Comparison of ENCODE assay signal across 1 mouse cellular context in genomic region chr4:149797220-149797610, GRCm38 (mm10).
TF ChIP-seq lines count a peak whose summit lies in the region.

No protein-coding gene starts in this region.

TF ChIP-seq in MEL, 35 proteins besides CTCF, POLR2A, EP300 and RAD21 (continued from another document):
- TF ChIP-seq E2F4 (IDR thresholded peaks at IDR 0.05; ENCODE audit: borderline replicate concordance, low read depth, low read length): no peak
- TF ChIP-seq ZMIZ1 (IDR thresholded peaks at IDR 0.05; ENCODE audit: low read depth, low read length): no peak
- no peak for TF ChIP-seq NRF1 (IDR thresholded peaks at IDR 0.05; ENCODE audit: insufficient read depth, low read depth, low read length, poor library complexity, severe bottlenecking)
- no peak for TF ChIP-seq ELF1 (IDR thresholded peaks at IDR 0.05; ENCODE audit: low read depth, low read length)
- no peak for TF ChIP-seq MYB (IDR thresholded peaks at IDR 0.05; ENCODE audit: low read depth, low read length)
- TF ChIP-seq GATA1 (IDR thresholded peaks at IDR 0.05; ENCODE audit: low read depth, low read length): no peak
- no peak for TF ChIP-seq POLR2AphosphoS2 (IDR thresholded peaks at IDR 0.05; ENCODE audit: low read length)
- TF ChIP-seq UBTF (IDR thresholded peaks at IDR 0.05; ENCODE audit: borderline replicate concordance, insufficient read depth, low read depth, low read length): no peak
- no peak for TF ChIP-seq TCF12 (IDR thresholded peaks at IDR 0.05; ENCODE audit: low read depth, low read length)
- no peak for TF ChIP-seq USF1 (IDR thresholded peaks at IDR 0.05; ENCODE audit: low read depth, low read length)
- no peak for TF ChIP-seq POLR2AphosphoS5 (IDR thresholded peaks at IDR 0.05; ENCODE audit: borderline replicate concordance, low read depth, low read length)
- TF ChIP-seq MEF2A (IDR thresholded peaks at IDR 0.05; ENCODE audit: extremely low read depth, insufficient replicate concordance, low read depth, low read length, poor library complexity, severe bottlenecking): no peak
